Mouse (Mus musculus) adrenal gland, adult 18-20 months (tissue): Measurements from ENCODE around the gene BC049352. TPM values are rescaled to one million over a fixed set of nuclear protein-coding genes. Genes with fewer than 3 reads are reported as not detected.
A peak's percentile ranks its signal among the peaks of the same experiment; 100 is the strongest.

ENCODE experiments used
- DNase-seq, 2 experiments: peaks; one replicate each; pipeline ENCODE4 v3.0.0; 2021 to 2022; ENCODE audit warnings: low spot score in 2 of 2
- long read RNA-seq, 2 experiments: library from polyadenylated mRNA; stranded (forward); transcript quantifications; one replicate each; pipeline ENCODE4 v2.0.0; 2021
- total RNA-seq, 2 experiments: library from RNA; stranded (reverse); gene quantifications; 1 replicate in 1 of 2; 2 replicates in 1 of 2; pipeline ENCODE4 v1.2.3; 2021

The BC049352 gene
- 1 to 10 TPM in 1 of 2 experiments, under 1 TPM in 1; 0.86 to 1.3 TPM for total RNA-seq
- long read RNA-seq, experiment 1, partial matches to known transcripts = 0 of 1 reads
- long read RNA-seq, experiment 1, other reads (novel, unspliced or antisense) = 0 of 1 reads
- long read RNA-seq, experiment 2, partial matches to known transcripts = 0 of 3 reads
- long read RNA-seq, experiment 2, other reads (novel, unspliced or antisense) = 2 of 3 reads

DNA sequence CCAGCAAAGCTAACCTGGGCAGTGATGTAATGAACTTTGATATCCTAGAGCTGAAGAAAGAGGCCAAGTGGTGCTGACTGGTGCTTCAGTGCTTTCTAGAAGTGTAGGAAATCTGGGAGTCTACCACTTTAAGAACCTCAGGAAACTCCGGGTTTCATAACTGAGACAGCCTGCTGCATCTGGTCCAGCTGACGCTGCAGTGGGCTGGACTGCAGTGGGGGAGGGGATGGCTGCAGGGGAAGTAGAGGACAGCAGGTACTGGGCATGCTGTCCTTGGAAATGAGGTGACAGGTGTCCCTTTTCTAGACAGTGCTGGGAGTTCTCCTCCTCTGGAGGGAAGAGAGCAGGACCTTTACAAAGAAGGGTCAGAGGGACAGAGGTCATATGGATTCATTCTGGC is at the start of gene BC049352:
BC049352 (plus strand) TSS at position 238 of the 400 bp plus-strand sequence.
- DNase-seq = no peak

- DNase-seq = peak; percentile 36 to 53
Observed at GRCm38 (mm10) chr9:45133484-45134310, 48.1 kb upstream of the BC049352 start.

- DNase-seq = no peak
Observed at GRCm38 (mm10) chr9:45136442-45137169, 45.2 kb upstream of the BC049352 start.

DNA sequence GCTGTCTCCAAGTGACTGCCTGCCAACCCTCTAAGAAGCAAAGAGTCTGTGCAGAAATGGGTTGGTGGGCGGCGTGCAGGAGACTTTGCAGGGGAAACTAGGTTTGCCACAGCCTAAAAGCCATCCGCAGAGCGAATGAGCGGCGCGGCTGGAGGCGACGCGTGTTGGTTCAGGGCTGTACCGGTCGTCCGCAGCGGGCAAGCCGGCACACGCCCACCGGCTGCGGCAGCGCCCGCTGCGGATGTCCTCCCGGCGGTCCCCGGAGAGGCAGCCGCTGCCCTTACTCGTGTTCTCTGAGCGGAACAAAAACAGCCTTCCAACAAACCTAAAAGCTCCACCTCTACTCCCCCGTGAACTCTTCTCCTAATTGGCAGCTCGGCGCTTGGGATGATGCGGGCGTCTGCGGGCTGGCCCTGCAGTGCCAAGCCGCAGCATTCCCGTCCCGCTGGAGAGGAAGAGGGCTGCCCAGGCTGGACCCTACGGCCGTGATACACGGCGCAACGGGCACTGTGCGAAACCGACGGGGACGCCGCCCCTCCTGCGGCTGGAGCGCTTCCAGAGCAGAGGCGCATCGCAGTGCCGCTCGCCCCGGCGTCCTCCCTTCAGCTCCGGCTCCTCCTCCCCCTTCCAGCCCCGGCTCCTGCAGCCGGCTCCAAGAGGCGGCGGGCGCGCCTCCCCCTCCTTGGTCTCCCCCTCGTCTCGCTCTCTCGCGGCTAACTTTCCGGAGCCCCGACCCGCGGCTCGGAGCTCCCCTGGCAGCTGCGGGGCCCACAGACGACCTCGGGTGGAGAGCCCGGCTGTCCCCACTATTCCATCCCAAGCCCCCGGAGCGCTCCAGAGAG is 43.4 kb upstream of the BC049352 start, which contains the start of gene Scn4b:
Scn4b (plus strand) TSS at position 205 of the 842 bp plus-strand sequence.
- DNase-seq = peak; percentile 19 to 41

DNA sequence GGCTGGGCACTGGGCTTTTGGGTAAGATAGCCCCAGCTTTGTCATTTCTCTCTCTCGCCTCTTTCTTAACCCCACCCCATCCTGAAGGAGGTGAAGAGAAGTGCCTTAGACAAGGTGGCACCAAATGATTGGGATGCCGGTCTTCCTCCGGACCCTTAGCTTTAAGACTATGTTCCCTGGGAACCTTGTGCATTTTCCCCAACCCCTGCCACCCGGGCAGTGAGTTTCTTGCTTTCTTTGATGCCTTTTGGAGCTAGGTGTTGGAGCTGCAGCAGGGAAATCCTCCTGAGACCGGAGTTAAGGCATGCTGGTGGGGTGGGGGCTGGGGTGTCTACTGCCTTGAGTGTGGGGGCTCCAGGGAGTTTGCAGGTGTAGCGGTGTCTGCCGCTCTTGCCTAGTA is 42.7 kb upstream of the BC049352 start:
- no peak for DNase-seq

DNA sequence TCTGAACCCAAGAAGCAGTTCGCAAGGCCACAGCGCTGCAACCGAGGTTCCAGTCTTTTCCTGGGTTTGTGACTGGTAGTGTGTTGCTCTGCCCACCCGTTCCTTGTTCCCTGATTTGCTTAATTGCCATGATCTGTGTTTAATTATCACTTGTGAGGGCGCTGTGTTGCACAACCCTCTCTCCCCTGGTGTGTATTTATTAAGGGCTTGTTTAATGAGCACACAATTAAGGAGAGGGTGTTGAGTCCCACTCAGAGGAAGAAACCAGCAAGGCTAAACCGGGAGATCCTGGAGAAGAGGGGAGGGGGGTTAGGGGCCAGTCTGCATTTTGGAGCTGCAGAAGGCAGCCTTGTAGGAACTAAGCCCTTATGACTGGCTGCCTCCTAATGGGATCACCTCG is 40.9 kb upstream of the BC049352 start:
- DNase-seq = no peak

DNA sequence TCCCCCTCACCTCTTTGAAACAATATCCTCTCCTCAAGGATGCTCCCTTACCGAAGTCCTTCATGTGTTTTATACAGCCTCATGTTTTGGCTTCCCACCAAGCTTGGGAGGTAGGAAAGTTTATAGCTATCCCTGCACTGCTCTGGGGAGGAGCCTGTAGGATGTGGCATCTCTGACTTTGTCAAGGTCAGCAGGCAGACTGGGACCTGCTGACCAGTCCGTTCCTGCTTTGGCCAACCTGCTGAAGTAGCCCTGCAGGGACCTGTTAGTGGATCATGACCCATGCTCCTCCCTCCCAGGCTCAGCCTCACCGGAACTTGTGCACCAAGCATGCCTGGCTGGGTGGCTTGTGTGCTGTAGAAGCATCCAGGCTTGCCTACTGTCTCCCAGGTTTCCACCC is 39.1 kb upstream of the BC049352 start:
- DNase-seq = no peak

DNA sequence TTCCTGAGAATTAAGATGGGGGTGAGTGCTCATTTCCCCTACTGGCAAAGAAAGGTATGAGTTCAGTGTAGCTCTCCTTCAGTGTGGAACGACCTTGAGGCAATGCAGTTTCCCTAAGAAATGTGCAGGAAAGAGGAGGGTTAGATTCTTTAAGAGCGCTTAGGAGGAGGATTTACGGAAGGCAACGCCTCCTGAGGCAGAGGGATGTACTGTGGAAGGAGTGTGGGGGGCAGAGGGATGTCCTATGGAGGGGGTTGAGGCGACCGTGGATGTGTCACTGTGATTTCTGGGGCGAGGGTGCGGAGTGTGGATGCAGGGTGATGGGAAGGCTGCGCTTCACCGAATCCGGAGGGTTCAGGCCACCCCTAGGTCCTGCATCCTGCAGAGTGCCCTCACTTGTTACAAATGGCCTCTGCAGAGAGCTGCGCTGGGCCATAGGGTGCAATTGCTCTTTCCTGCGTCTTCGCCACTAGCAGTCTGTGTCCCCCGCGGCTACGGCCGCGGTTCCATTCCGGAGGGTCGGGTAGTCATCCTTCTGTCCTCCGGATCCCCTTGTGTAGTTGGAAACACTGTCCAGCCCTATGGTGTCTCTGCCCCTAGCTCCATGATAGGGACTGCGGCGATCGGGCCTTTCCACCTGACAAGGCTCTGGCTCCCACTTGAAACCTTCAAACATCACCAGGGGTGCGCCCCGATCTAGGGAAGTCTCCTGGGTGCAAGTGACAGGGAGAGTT is 36.1 kb upstream of the BC049352 start:
- DNase-seq = peak in 1 of 2 experiments; percentile 8

DNA sequence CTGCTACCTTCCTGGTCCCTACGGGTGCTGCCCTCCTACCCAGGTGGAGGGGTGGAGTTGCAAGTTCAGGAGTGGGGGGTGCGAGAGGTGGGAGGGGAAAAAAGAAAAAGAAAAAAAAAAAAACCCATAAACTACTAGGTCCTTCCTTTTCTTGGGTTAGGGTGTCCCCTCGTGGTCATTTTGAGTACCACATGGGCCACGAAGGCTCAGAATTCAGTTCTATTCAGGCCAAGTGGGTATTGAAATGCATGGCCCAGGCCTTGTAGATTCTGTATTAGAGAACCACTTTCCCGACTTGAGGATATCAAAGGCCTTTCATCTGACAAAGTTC is 35.6 kb upstream of the BC049352 start:
- DNase-seq = peak; percentile 52 to 68

DNA sequence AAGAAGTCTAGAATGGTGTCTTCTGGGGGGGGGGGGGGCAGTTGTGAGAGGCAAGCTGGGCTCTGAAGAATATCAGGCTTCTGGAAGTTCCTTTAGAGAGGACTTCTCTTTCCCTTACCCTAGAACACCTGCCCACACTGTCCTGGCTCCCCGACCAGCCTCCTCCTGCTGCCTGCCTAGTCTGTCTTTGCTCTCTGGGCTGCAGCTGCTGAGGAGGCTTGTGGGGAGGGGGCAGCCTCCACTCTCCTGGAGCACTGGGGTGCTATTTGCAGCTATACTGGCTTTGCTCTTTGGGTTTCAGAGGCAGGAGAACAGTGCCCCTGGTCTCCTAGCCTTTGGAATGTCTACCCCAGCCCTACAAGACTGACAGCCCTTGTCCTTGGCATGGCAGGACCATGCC is 30.9 kb upstream of the BC049352 start:
- no peak for DNase-seq

DNA sequence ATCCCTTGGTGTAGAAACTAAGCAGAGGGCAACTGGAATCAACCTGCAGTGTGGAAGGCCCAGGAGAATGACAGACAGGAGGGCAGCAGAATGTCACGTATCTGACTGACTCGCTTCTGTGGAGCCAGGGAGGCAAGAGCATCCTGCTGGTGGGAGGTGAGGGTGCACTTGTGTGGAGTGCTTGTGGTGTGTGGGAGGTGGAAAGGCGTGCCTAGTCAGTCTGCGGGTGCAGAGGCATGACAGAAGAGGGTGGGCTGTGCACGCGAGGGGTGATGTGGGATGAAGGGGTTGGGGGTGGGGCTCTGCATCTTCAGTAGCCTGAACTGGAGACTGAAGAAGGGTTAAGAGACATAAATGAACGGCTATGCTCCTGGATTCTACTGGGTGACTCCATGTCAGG is 28.4 kb upstream of the BC049352 start:
- no peak for DNase-seq

- DNase-seq = no peak
Observed at GRCm38 (mm10) chr9:45167903-45168302, 13.9 kb upstream of the BC049352 start.

- no peak for DNase-seq
Observed at GRCm38 (mm10) chr9:45170150-45170549, 11.7 kb upstream of the BC049352 start.

GRCm38 (mm10) chr9:45171073-45171610 is 10.7 kb upstream of the BC049352 start:
- DNase-seq = no peak

DNA sequence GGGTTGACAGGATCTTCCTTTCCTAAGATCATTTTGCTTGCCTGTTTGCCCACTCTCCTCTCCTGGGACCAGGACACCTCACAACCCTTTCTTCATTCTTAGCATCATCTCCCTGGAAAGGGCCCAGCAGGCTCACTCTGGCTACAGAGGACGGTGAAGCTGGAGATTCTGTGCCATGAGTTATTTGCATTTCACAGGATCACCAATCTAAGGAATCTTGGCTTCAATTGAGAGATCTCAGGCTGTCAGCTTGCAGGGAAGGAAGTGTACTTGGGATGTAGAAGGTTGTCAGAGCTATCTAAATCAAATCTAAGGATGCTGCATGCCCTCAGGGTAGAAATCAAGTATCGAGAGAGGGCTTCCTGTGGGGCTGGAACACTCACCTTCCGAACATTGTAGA is 8.3 kb upstream of the BC049352 start:
- DNase-seq = no peak

GRCm38 (mm10) chr9:45179282-45179681 is 2.5 kb upstream of the BC049352 start:
- DNase-seq = no peak

DNA sequence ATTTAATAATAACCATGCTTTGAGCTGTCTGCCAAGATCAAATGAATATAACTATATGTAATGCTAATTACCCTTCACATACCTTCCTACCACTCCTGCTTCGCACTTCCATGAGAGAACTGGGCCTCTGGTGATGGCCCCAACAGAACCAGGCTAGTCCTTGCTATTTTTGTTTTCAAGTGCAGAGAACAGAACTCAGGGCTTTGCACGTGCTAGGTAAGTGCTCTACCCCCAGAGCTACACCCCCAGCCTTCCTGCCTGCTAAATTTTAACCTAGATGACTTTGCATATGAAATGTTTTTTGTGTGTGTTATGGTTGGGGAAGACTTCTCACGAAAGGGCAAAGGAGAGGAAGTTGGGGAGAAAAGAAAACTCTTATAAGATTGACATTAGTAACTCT is 714 bp downstream of the BC049352 start:
- DNase-seq = no peak

GRCm38 (mm10) chr9:45183266-45183665 is 1.5 kb downstream of the BC049352 start:
- DNase-seq = no peak

DNA sequence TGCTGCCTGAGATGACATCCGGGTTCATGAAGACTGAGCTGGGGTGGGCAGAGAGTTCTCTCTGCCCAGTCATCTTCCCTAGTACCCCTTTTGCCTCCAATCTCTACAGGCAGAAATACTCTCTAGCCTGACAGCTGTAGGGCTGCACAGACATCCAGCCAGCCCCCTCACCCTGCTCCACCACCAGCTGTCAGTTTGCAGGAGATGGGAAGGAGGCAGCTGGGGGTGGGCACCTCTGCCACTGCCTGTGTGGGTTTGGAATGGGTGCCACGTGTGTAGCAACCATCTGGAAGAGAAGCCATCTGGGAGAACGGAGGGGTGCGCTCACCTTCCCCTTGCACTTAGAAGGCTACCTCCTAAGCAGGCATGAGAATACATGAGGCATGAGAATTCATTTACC is 3.4 kb downstream of the BC049352 start:
- DNase-seq = no peak
